Mouse (Mus musculus) megakaryocyte, embryonic 14.5 days (primary cell): ENCODE results near the gene Mybpc3. TPM values are rescaled to one million over a fixed set of nuclear protein-coding genes. Genes with fewer than 3 reads are reported as not detected.

Source experiments
- H3K27me3 ChIP-seq: replicated peaks from 2 replicates; pipeline ENCODE3; 2012; ENCODE audit warnings: inconsistent platforms
- H3K36me3 ChIP-seq: replicated peaks from 2 replicates; pipeline ENCODE3; 2012; ENCODE audit warnings: low read length, inconsistent platforms, mixed read lengths
- H3K4me1 ChIP-seq: 2 replicates; pipeline ENCODE4 v1.6.1; 2012; ENCODE audit warnings: inconsistent platforms
- H3K4me3 ChIP-seq: replicated peaks from 2 replicates; pipeline ENCODE3; 2012; ENCODE audit warnings: moderate library complexity, mild to moderate bottlenecking, inconsistent platforms
- H3K9me3 ChIP-seq: 2 replicates; pipeline ENCODE4 v1.6.1; 2012; ENCODE audit warnings: inconsistent platforms
- FLI1 ChIP-seq: IDR thresholded peaks from 2 replicates; pipeline ENCODE4 v1.6.1; 2012; ENCODE audit warnings: low read length, inconsistent platforms, mixed read lengths
- GATA1 ChIP-seq: IDR thresholded peaks from 3 replicates; pipeline ENCODE4 v1.6.1; 2012; ENCODE audit warnings: mixed read lengths, low read length, inconsistent platforms, borderline replicate concordance
- polyA plus RNA-seq: library from polyadenylated mRNA; stranded (reverse); fragments of >175 nt; gene quantifications from 2 replicates; pipeline ENCODE4 v1.2.3, GENCODE M21; 2012; ENCODE audit warnings: low replicate concordance; ENCODE audit not compliant: insufficient read depth

The Mybpc3 gene
- polyA plus RNA-seq, 1 experiment: 0.20 TPM

DNA sequence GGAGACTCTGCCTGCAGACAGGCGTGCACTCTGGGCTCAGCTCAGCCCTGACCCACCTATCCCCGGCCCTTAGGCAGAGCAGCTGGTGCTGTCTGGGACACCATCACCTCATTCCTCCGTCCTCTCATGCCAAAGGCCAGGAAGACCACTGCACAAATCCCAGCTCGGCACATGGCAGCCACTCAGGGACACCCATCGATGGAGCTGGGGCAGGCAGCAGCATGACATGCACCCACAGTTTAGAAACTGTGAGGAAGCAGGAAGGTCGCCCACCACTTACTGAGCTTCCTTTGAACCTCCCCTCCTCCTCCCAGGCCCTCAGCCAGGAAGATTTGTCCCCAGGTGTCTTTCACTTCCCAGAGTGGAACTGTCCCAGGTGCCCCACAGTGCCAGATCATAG, 19.5 kb downstream of the Mybpc3 start:
- peaks cover 87% of the 10 kb centered on the region for H3K36me3 ChIP-seq

DNA sequence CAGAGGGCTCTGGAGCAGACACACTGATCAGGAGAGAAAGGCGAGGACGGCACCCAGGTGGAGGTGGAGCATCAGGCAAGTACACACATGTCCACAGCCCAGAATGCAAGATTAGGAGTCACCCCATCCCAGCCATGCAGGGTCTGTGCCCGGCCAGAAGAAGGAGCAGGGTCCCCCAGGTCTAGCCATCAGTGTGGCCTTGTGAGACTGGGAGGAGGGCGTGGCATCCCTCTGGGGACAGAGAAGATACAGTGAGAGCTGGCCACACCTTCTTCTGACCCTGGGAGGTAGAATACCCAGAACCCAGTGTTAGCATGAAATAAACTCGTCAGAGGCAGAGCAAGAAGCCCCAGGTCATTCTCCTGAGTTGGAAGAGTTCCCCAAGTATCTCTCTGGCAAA, 21.4 kb downstream of the Mybpc3 start:
- Histone ChIP-seq H3K9me3 (no peaks in the 10 kb centered on the region), H3K4me1 (peaks cover 27% of the 10 kb centered on the region), H3K4me3 (no peak overlapping the region), H3K27me3 (peaks cover 2% of the 10 kb centered on the region), H3K36me3 (peaks cover 99% of the 10 kb centered on the region)
- TF ChIP-seq FLI1 (no peak), GATA1 (no peak)

More for the DNA sequence above, 19.5 kb downstream of the Mybpc3 start:
- Histone ChIP-seq H3K4me3 (no peak overlapping the region), H3K27me3 (peaks cover 12% of the 10 kb centered on the region), H3K4me1 (peaks cover 37% of the 10 kb centered on the region), H3K9me3 (no peaks in the 10 kb centered on the region)
- TF ChIP-seq GATA1 (no peak), FLI1 (no peak)

DNA sequence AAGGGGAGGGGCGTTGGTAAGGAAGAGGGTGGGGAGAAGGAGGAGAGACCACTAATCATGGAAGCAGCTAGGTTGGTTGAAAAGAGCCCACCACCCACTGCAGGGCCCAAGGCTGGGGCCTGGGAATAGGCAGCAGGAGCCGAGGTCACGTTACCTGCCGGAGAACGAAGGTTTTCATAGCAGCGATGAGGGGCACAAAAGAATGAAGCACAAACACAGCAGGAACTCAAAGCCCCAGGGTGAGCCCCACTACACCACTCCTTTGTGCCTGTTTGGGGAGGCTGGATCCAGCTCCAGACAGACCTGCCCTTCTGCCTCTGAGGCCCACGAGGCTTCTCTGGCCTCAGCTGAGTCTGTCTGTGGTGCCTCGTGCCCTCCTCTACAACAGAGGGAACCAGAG, 21.8 kb downstream of the Mybpc3 start:
- no peak overlapping the region for H3K4me3 ChIP-seq
- H3K36me3 ChIP-seq: peaks cover 99% of the 10 kb centered on the region
- TF ChIP-seq FLI1: no peak
- no peak for TF ChIP-seq GATA1
- peaks cover 23% of the 10 kb centered on the region for H3K4me1 ChIP-seq
- H3K27me3 ChIP-seq: no peaks in the 10 kb centered on the region
- H3K9me3 ChIP-seq: no peaks in the 10 kb centered on the region

DNA sequence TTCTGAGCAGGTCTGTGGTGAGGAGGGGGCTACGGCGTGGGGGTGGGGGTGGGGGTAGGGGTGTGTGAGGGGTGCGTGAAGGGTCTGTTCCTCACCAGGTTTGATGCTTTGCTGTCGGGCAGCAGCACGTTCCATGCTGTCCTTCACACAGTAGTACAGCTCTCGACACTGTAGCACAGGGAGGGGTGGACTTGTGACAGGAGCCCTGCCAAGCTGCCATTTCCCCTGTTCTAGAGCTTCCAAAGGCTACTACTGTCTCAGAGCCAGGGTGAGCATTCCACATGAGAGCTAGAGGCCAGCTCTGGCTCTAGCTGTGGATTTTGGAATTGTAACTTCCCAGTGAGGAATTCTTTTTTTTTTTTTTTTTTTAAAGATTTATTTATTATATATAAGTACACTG, 25.0 kb downstream of the Mybpc3 start:
- TF ChIP-seq FLI1: no peak
- no peak for TF ChIP-seq GATA1
- H3K4me1 ChIP-seq: peaks cover 4% of the 10 kb centered on the region; the same call in 1 of the 2 replicates
- H3K36me3 ChIP-seq: peaks cover 96% of the 10 kb centered on the region
- H3K27me3 ChIP-seq: no peaks in the 10 kb centered on the region
- no peak overlapping the region for H3K4me3 ChIP-seq
- no peaks in the 10 kb centered on the region for H3K9me3 ChIP-seq

DNA sequence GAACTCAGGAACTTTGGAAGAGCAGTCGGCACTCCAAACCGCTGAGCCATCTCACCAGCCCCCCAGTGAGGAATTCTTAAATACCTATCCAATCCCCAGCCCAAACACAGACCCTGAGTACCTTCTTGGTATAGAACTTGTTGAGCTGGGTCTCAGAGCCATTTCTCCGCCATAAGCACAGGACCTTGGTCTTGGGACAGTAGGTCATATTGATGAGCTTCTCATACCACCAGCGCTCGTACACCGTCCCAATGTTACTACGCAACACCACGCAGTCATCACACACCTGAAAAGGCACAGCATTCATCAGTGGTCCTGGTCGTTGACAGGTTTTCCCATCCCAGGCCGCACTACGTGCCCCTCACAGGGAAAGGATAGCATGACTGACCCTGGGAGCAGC, 25.5 kb downstream of the Mybpc3 start:
- no peak for TF ChIP-seq FLI1
- TF ChIP-seq GATA1: no peak
- Histone ChIP-seq H3K4me1 (peaks cover 4% of the 10 kb centered on the region; the same call in 1 of the 2 replicates), H3K4me3 (no peak overlapping the region), H3K27me3 (no peaks in the 10 kb centered on the region), H3K36me3 (peaks cover 96% of the 10 kb centered on the region), H3K9me3 (no peaks in the 10 kb centered on the region)

DNA sequence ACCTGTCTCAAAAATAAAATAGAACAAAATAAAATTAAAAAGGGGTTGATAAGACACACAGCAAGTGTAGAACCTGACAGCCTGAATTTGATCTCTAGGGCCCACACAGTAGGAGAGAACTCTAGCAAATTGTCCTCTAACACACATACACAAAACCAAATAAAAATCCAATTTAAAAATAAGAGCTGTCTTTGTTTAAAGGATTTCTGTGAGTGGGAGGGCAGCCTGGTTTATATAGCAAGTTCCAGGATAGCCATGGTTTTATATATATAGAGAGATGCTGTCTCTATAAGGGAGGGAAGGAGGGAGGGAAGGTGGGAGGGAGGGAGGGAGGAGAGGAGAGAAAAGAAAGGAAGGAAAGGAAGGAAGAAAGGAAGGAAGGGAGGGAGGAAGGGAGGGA, 30.2 kb downstream of the Mybpc3 start:
- H3K36me3 ChIP-seq: peaks cover 93% of the 10 kb centered on the region
- no peaks in the 10 kb centered on the region for H3K9me3 ChIP-seq
- no peak overlapping the region for H3K4me3 ChIP-seq
- H3K4me1 ChIP-seq: no peaks in the 10 kb centered on the region
- TF ChIP-seq GATA1 (no peak), FLI1 (no peak)
- no peaks in the 10 kb centered on the region for H3K27me3 ChIP-seq

DNA sequence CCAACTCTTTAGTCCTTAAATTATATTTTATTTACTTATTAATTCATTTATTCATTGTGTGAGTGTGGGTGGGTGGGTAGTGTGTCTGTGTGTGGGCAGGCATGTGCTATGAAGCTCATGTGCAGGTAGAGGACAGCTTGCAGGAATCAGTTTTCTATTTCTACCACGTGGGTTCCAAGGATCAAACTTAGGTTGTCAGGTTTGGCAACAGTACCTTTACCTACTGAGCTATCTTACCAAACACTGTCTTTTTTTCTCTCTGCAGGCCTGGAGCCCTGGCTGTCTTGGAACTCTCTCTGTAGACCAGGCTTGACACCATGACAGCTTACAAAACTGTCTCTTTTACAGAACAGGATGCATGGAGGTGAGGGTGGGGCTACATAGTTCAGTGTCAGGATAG, 33.4 kb downstream of the Mybpc3 start:
- no peaks in the 10 kb centered on the region for H3K27me3 ChIP-seq

DNA sequence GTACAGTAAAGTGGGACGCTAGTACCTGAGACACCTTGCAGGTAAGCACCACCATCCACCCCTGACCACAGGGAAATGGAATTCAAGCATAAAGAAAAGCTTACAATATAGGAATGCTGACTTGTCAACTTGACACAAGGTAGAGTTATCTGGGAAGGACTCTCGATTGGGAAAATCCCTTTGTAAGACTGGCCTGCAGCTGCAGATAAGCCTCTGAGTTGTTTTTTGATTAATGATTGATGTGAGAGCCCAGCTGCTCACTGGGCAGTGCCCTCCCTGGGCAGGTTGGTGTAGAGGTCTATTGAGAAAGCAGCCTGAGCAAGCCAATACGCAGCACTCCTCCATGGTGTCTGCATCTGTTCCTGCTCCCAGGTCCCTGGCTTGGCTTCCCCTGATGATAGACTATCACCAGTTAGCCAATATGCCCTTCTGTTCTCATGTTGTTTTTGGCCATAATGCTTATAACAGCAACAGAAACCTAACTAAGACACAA, 35.0 kb downstream of the Mybpc3 start:
- TF ChIP-seq FLI1 (no peak), GATA1 (no peak)
- no peaks in the 10 kb centered on the region for H3K9me3 ChIP-seq
- no peaks in the 10 kb centered on the region for H3K27me3 ChIP-seq
- H3K4me3 ChIP-seq: no peak overlapping the region
- H3K36me3 ChIP-seq: peaks cover 95% of the 10 kb centered on the region
- H3K4me1 ChIP-seq: no peaks in the 10 kb centered on the region

More for the DNA sequence above, 33.4 kb downstream of the Mybpc3 start:
- TF ChIP-seq GATA1 (no peak), FLI1 (no peak)
- no peaks in the 10 kb centered on the region for H3K9me3 ChIP-seq
- no peaks in the 10 kb centered on the region for H3K4me1 ChIP-seq
- H3K36me3 ChIP-seq: peaks cover 97% of the 10 kb centered on the region
- H3K4me3 ChIP-seq: no peak overlapping the region

DNA sequence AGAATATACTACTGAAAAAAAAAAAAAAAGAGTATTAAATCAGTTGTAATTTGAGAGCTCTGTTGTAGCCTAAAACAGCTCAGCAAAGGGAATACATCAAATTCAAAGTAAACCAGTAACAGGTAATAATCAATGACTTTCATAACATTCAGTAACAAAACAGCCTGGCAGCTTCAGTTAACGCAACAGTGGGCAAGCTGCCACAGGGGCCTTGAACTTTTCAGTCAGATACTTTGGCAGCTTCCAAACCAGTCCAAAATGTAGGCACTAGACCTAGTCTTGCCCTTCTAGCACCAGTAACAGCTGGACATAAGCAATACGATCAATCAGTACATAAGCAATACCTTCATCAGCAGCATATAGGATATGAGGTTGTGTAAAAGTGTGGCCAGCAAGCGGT, 36.1 kb downstream of the Mybpc3 start:
- Histone ChIP-seq H3K36me3 (peaks cover 96% of the 10 kb centered on the region), H3K4me3 (no peak overlapping the region), H3K27me3 (no peaks in the 10 kb centered on the region), H3K9me3 (no peaks in the 10 kb centered on the region), H3K4me1 (no peaks in the 10 kb centered on the region)
- no peak for TF ChIP-seq FLI1
- TF ChIP-seq GATA1: no peak

DNA sequence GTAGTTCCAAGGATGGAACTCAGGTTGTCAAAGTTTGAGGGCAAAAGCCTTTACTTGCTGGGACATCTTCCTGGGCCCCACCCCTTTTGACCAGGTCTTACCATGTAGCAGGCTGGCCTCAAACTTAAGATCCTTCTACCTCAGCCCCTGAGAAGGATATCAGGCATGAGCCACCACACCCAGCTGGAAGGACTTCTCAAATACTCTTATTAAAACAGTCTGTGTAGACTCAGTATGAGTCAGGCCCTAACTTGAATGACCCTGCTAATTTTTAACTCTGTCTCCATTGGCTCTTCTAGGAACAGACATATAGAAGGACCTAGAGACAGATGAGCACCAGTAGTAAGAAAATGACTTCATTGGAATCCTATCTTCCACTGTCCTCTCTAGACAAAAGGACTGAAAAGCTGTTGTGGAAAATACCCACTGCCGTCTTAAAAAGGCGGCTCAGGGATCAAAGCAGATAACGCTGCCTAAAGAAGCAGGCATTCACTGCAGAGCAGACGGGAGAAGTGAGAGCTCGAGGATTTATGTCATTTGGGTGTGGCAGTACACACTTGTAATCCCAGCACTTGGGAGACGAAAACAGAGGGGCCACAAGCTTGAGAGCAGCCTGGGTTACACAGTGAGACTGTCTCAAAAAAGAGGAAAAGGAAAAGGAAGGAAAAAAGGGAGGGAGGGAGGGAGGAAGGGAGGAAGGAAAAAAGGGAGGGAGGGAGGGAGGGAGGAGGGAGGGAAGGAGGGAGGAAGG, 39.2 kb downstream of the Mybpc3 start:
- Histone ChIP-seq H3K36me3 (peaks cover 99% of the 10 kb centered on the region), H3K4me3 (no peak overlapping the region), H3K9me3 (no peaks in the 10 kb centered on the region), H3K4me1 (no peaks in the 10 kb centered on the region), H3K27me3 (no peaks in the 10 kb centered on the region)
- TF ChIP-seq FLI1: no peak
- no peak for TF ChIP-seq GATA1

DNA sequence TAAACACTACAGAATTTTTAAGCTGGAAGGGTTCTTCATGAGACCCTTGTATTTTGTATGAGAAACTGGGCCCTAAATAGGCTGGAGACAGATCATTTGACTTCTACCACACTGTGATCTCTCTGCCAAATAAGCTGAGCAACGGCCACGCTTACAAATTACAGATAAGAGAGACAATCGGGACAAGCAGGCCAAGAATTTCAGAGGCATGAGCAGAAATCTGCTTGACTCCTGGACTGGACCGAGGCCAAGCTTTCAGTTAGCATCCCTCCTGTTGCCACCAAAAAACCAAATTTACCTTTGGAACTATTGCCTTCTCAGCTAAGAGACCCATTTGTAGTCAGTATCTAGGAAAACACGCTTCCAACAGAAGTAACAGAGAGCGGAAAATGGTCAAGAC, 42.6 kb downstream of the Mybpc3 start:
- TF ChIP-seq GATA1 (no peak), FLI1 (no peak)
- Histone ChIP-seq H3K9me3 (no peaks in the 10 kb centered on the region), H3K4me3 (no peak overlapping the region), H3K27me3 (no peaks in the 10 kb centered on the region), H3K36me3 (peaks cover 99% of the 10 kb centered on the region), H3K4me1 (peaks cover 12% of the 10 kb centered on the region; the same call in 1 of the 2 replicates)
